13 mouse cellular contexts compared by ENCODE assay signal in the genomic region with DNA sequence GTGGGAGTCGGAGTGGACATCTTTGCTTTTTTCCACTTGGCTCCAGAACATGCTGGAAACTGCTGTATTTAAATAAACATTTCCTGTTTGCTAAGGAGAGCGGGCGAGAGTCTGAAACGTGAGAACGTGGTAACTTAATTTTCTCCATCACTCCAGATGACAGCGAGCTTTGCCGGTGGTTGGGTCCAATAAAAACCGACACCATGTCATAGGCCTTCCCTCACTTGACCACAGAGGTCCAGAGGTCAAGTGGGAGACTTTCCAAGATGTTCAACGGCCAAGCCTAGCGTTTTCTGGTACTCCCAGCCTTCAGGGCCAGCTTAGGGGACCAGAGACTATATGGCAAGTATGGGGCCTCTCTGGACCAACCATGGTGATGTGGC. TPM values are rescaled to one million over a fixed set of nuclear protein-coding genes. Genes with fewer than 3 reads are reported as not detected.
DNase-seq lines count a peak whose midpoint lies in the region; ATAC-seq and TF ChIP-seq lines count a peak whose summit lies in the region.
"Had no signal": no experiment of that assay in that cellular context is flagged by ENCODE, and none has a peak within 500 bp of the region (broad histone marks: within the 10 kb centered on the region; RNA-seq: fewer than 3 reads in every experiment).

No protein-coding gene starts in this region.

- H3K27me3 ChIP-seq in stomach, embryonic 14.5 days (ENCODE audit: control insufficient read depth, insufficient read depth, low read length): no peaks in the 10 kb centered on the region
- peaks cover 2% of the 10 kb centered on the region; the same call in 1 of the 2 replicates for H3K27me3 ChIP-seq in stomach, postnatal 0 days (ENCODE audit: control insufficient read depth, insufficient read depth, low read length)
- no peaks in the 10 kb centered on the region for H3K27me3 ChIP-seq in limb, embryonic 14.5 days (ENCODE audit: control insufficient read depth, insufficient read depth, low read length)
- H3K27me3 ChIP-seq in midbrain, embryonic 14.5 days (ENCODE audit: control insufficient read depth, insufficient read depth, low read length): peaks cover 41% of the 10 kb centered on the region

- H3K4me2 ChIP-seq in stomach, embryonic 14.5 days (replicated peaks; ENCODE audit: low read depth, low read length): no peak overlapping the region
- no peak overlapping the region for H3K4me2 ChIP-seq in stomach, postnatal 0 days (replicated peaks; ENCODE audit: low read depth)
- peak overlapping the region; percentile 74 for H3K4me2 ChIP-seq in limb, embryonic 14.5 days (replicated peaks; ENCODE audit: low read depth, low read length, severe bottlenecking)
- H3K4me2 ChIP-seq in midbrain, embryonic 14.5 days (ENCODE audit: low read length): no peak overlapping the region
- H3K4me2 ChIP-seq: liver, embryonic 13.5 days had no signal

- no peaks in the 10 kb centered on the region for H3K36me3 ChIP-seq in stomach, embryonic 14.5 days (ENCODE audit: control insufficient read depth, insufficient read depth, low read length)
- H3K36me3 ChIP-seq in stomach, postnatal 0 days (ENCODE audit: control insufficient read depth, insufficient read depth, low read length): no peaks in the 10 kb centered on the region
- H3K36me3 ChIP-seq in limb, embryonic 14.5 days (ENCODE audit: control insufficient read depth, insufficient read depth, low read length): no peaks in the 10 kb centered on the region
- no peaks in the 10 kb centered on the region for H3K36me3 ChIP-seq in midbrain, embryonic 14.5 days (ENCODE audit: control insufficient read depth, insufficient read depth, low read length)
- H3K36me3 ChIP-seq: liver, embryonic 13.5 days had no signal

- H3K4me3 ChIP-seq in stomach, embryonic 14.5 days (ENCODE audit: low read depth, low read length): no peak overlapping the region
- H3K4me3 ChIP-seq in stomach, postnatal 0 days (ENCODE audit: low read depth, low read length): no peak overlapping the region
- H3K4me3 ChIP-seq in limb, embryonic 14.5 days (replicated peaks; ENCODE audit: low read length): peak overlapping the region; percentile 6
- H3K4me3 ChIP-seq in midbrain, embryonic 14.5 days (replicated peaks; ENCODE audit: low read depth, low read length): no peak overlapping the region
- H3K4me3 ChIP-seq: liver, embryonic 13.5 days; myocyte had no signal

- no peaks in the 10 kb centered on the region; the same call in 1 of the 2 replicates for H3K9me3 ChIP-seq in stomach, embryonic 14.5 days (ENCODE audit: control insufficient read depth, low read depth, low read length)
- no peaks in the 10 kb centered on the region for H3K9me3 ChIP-seq in stomach, postnatal 0 days (ENCODE audit: control insufficient read depth, low read length)
- H3K9me3 ChIP-seq in limb, embryonic 14.5 days (ENCODE audit: control insufficient read depth, low read length): no peaks in the 10 kb centered on the region
- no peaks in the 10 kb centered on the region for H3K9me3 ChIP-seq in midbrain, embryonic 14.5 days (ENCODE audit: control insufficient read depth, low read length)
- H3K9me3 ChIP-seq: liver, embryonic 13.5 days had no signal

- ATAC-seq in stomach, embryonic 14.5 days (ENCODE audit: insufficient number of reproducible peaks, insufficient read depth, low FRiP score, low read depth): no peak
- no peak for ATAC-seq in stomach, postnatal 0 days (ENCODE audit: low FRiP score, low TSS enrichment)
- no peak for ATAC-seq in limb, embryonic 14.5 days (ENCODE audit: low FRiP score, low read depth)
- no peak for ATAC-seq in midbrain, embryonic 14.5 days (ENCODE audit: low FRiP score, low TSS enrichment)
- ATAC-seq in granulocyte monocyte progenitor cell, adult 5-6 weeks (replicated peaks; ENCODE audit: poor library complexity, severe bottlenecking): no peak

- TF ChIP-seq EP300 in stomach, postnatal 0 days (optimal IDR thresholded peaks at IDR 0.05): no peak

- no peak for DNase-seq in stomach, postnatal 0 days (ENCODE audit: low spot score)
- DNase-seq in kidney, adult 18-20 months: peak; percentile 43
- DNase-seq in limb, embryonic 14.5 days (ENCODE audit: low spot score): no peak
- DNase-seq in spleen, adult 12 weeks (ENCODE audit: low spot score): no peak
- DNase-seq in midbrain, embryonic 14.5 days: no peak
- DNase-seq: adrenal gland, postnatal 10 days; cerebellum, adult 2 months; liver, embryonic 13.5 days; right cerebral cortex, postnatal 25 days had no signal

- TF ChIP-seq POLR2A in limb, embryonic 14.5 days (IDR thresholded peaks at IDR 0.05; ENCODE audit: borderline replicate concordance, extremely low read depth, insufficient read depth, insufficient read length): no peak

- peak overlapping the region; percentile 40; the same call in 1 of the 2 replicates for H3K27ac ChIP-seq in stomach, embryonic 14.5 days (ENCODE audit: low read length)
- H3K27ac ChIP-seq in stomach, postnatal 0 days (replicated peaks): no peak overlapping the region
- no peak overlapping the region for H3K27ac ChIP-seq in limb, embryonic 14.5 days (replicated peaks; ENCODE audit: low read depth, low read length)
- H3K27ac ChIP-seq in midbrain, embryonic 14.5 days (replicated peaks; ENCODE audit: low read depth, low read length): no peak overlapping the region
- H3K27ac ChIP-seq: liver, embryonic 13.5 days had no signal

- H3K9ac ChIP-seq in stomach, embryonic 14.5 days (replicated peaks; ENCODE audit: low read depth, low read length): no peak overlapping the region
- H3K9ac ChIP-seq in stomach, postnatal 0 days (ENCODE audit: low read length): no peak overlapping the region
- peak overlapping the region; percentile 26; the same call in 1 of the 2 replicates for H3K9ac ChIP-seq in limb, embryonic 14.5 days (ENCODE audit: low read depth, low read length, severe bottlenecking)
- H3K9ac ChIP-seq in midbrain, embryonic 14.5 days (replicated peaks; ENCODE audit: low read length): no peak overlapping the region
- H3K9ac ChIP-seq: liver, embryonic 13.5 days had no signal

- H3K4me1 ChIP-seq in stomach, embryonic 14.5 days (ENCODE audit: control insufficient read depth, insufficient read depth, low read length): peaks cover 38% of the 10 kb centered on the region
- H3K4me1 ChIP-seq in stomach, postnatal 0 days (replicated peaks; ENCODE audit: control insufficient read depth, insufficient read depth): no peaks in the 10 kb centered on the region
- H3K4me1 ChIP-seq in limb, embryonic 14.5 days (ENCODE audit: control insufficient read depth, insufficient read depth, low read length): peaks cover 35% of the 10 kb centered on the region
- peaks cover 14% of the 10 kb centered on the region; the same call in 1 of the 2 replicates for H3K4me1 ChIP-seq in midbrain, embryonic 14.5 days (ENCODE audit: control insufficient read depth, insufficient read depth, low read length)
- H3K4me1 ChIP-seq: liver, embryonic 13.5 days had no signal

- no peak for TF ChIP-seq CTCF in stomach, postnatal 0 days (IDR thresholded peaks at IDR 0.05; ENCODE audit: low read depth)

- WGBS in stomach, embryonic 14.5 days: 24% methylated on average over 10 of the region's 10 CpGs
- 32% methylated on average over 10 of the region's 10 CpGs for WGBS in stomach, postnatal 0 days
- WGBS in limb, embryonic 14.5 days: 15% methylated on average over 10 of the region's 10 CpGs
- 79% methylated on average over 10 of the region's 10 CpGs for WGBS in midbrain, embryonic 14.5 days

RNA-seq across cellular contexts. Expression of gene Slit3, which starts 4.1 kb away (rescaled TPM):
- 18.3 and 22.0 TPM in 2 replicates for polyA plus RNA-seq in stomach, embryonic 14.5 days (2014; fragmentation: Nextera tagmentation; extraction: Ambion mirVana)
- 8.1 and 8.2 TPM in 2 replicates for polyA plus RNA-seq in stomach, postnatal 0 days (2015; fragmentation: Nextera tagmentation; extraction: Ambion mirVana)
- 32.9 and 41.2 TPM in 2 replicates for polyA plus RNA-seq in limb, embryonic 14.5 days (2012; rRNA removed)
- polyA plus RNA-seq in limb, embryonic 14.5 days (2014; fragmentation: Nextera tagmentation; extraction: Ambion mirVana): 33.0 and 36.8 TPM in 2 replicates
- polyA plus RNA-seq in midbrain, embryonic 14.5 days (2014; fragmentation: Nextera tagmentation; extraction: Ambion mirVana): 3.5 and 4.7 TPM in 2 replicates
- total RNA-seq in granulocyte monocyte progenitor cell, adult 5-6 weeks (2014; fragmentation: Nextera tagmentation): not detected in 2 replicates
- not detected in 2 replicates for total RNA-seq in granulocyte monocyte progenitor cell, adult 5-6 weeks (2017)
- total RNA-seq: MEL had no signal
- polyA plus RNA-seq: myocyte had no signal
